Mouse (Mus musculus) B cell, adult (primary cell): Measurements from ENCODE around the gene Fbxo4. TPM values are rescaled to one million over a fixed set of nuclear protein-coding genes. Genes with fewer than 3 reads are reported as not detected.

Experiments used
- total RNA-seq: library from RNA; stranded (reverse); gene quantifications from 4 replicates; pipeline ENCODE4 v1.2.4, GENCODE M21; 2023; ENCODE audit not compliant: inconsistent age

Fbxo4 gene
- 29.3 to 31.9 TPM (median 30.7 TPM) in 4 replicates for total RNA-seq

GRCm38 (mm10) chr15:3979061-3979848 is at the start of gene Fbxo4:
Gene Fbxo4, minus strand, starts transcription at chr15:3979573.

GRCm38 (mm10) chr15:4026231-4026773 is 46.9 kb upstream of the Fbxo4 start, which contains the start of gene Oxct1:
Gene Oxct1, plus strand, starts transcription at chr15:4026383.

GRCm38 (mm10) chr15:3995448-3996266 is 16.3 kb upstream of the Fbxo4 start, which contains the start of gene AW549877:
Gene AW549877, minus strand, starts transcription at chr15:3995744.

Other genes with a start within 250 kb of the Fbxo4 start
- gene AW549877, start 16.2 kb upstream of the Fbxo4 start, total RNA-seq: 57.3 to 69.1 TPM (median 65.3 TPM) in 4 replicates
- gene Oxct1, start 46.8 kb upstream of the Fbxo4 start, total RNA-seq: 29.2 to 34.7 TPM (median 31.8 TPM) in 4 replicates